Mouse (Mus musculus) bone marrow, adult 2 months (tissue): ENCODE measurements around the gene Sorbs1.

ENCODE experiments used
- CTCF ChIP-seq: fragments of 200-500 bp; IDR thresholded peaks from 2 replicates; pipeline ENCODE4 v1.5.1; 2011; ENCODE audit warnings: low read length, control low read depth; ENCODE audit not compliant: control insufficient read depth, insufficient read depth
- POLR2A ChIP-seq: fragments of 200-500 bp; IDR thresholded peaks from 2 replicates; pipeline ENCODE4 v1.6.1; 2011; ENCODE audit warnings: low read depth, mild to moderate bottlenecking, control low read depth, low read length, borderline replicate concordance; ENCODE audit not compliant: control insufficient read depth

DNA sequence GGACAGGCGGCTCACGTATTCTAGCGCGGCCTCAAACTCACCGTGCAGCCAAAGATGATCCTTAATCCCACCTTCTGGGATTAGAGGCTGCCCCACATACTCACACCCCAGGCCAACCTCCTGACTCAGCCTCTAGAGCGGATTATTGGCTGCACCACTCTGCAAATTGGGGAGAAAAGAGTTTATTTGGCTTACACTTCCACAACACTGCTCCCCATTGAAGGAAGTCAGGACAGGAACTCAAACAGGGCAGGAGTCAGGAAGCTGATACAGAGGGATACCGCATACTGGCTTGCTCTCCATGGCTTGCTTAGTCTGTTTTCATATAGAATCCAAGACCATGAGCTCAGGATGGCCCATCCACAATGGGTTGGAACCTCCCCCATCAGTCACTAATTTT is 797 bp upstream of the Sorbs1 start:
- TF ChIP-seq POLR2A (no peak), CTCF (no peak)
